Mouse (Mus musculus): ENCODE measurements around the gene Sema4f. TPM values are rescaled to one million over a fixed set of nuclear protein-coding genes. Genes with fewer than 3 reads are reported as not detected.

The Sema4f gene
- polyA plus RNA-seq, 1 experiment from 2014 or later, result 2.1 TPM

- POLR2A ChIA-PET, result interaction anchor here (1.0 to 1.1 kb wide), 2 partner anchors 15 to 106 kb away, joined by 3 to 4 read pairs; partner anchors contain the start of gene Hk2
- ATAC-seq (peak; percentile 51), DNase-seq (ENCODE audit: low read depth, low spot score) (no peak)
- in situ Hi-C loops (cut with MboI; ENCODE audit: low pct_unique_long_range_greater_than_20kb), result loop anchor here (25.0 kb wide), 1 partner anchor 767 kb away; no protein-coding TSS in a partner anchor
- CTCF ChIA-PET, result interaction anchor here (0.9 to 5.8 kb wide), 6 partner anchors 14 to 165 kb away, joined by 3 to 28 read pairs (median 4); no protein-coding TSS in a partner anchor
- H3K27me3 ChIP-seq, result no peaks in the 10 kb centered on the region
- TF ChIP-seq CTCF (IDR thresholded peaks at IDR 0.05), result no peak
Measured at GRCm38 (mm10) chr6:82879463-82880089, 60.0 kb downstream of the Sema4f start.

- POLR2A ChIA-PET, result no interaction called here
- CTCF ChIA-PET, result interaction anchor here (0.5 to 5.8 kb wide), 2 partner anchors 10 to 172 kb away, joined by 3 to 28 read pairs; no protein-coding TSS in a partner anchor
Measured at GRCm38 (mm10) chr6:82875509-82875935, 64.0 kb downstream of the Sema4f start.

GRCm38 (mm10) chr6:82872332-82872707, 67.2 kb downstream of the Sema4f start:
- no peaks in the 10 kb centered on the region for H3K27me3 ChIP-seq
- no peak for TF ChIP-seq CTCF (IDR thresholded peaks at IDR 0.05)
- in situ Hi-C loops (cut with MboI; ENCODE audit: low pct_unique_long_range_greater_than_20kb), result loop anchor here (5.0 kb wide), 1 partner anchor 135 kb away; no protein-coding TSS in a partner anchor
- ATAC-seq, result no peak
- no peak for DNase-seq (ENCODE audit: low read depth, low spot score)
- ChIA-PET CTCF (interaction anchor here (1.0 to 1.2 kb wide), 2 partner anchors 9 to 115 kb away, joined by 3 read pairs; no protein-coding TSS in a partner anchor), POLR2A (no interaction called here)

More at GRCm38 (mm10) chr6:82875509-82875935, 64.0 kb downstream of the Sema4f start:
- no peak for TF ChIP-seq CTCF (IDR thresholded peaks at IDR 0.05)
- in situ Hi-C loops (cut with MboI; ENCODE audit: low pct_unique_long_range_greater_than_20kb), result loop anchor here (25.0 kb wide), 1 partner anchor 763 kb away; no protein-coding TSS in a partner anchor
- no peak for ATAC-seq
- no peaks in the 10 kb centered on the region for H3K27me3 ChIP-seq
- DNase-seq (ENCODE audit: low read depth, low spot score), result no peak

- POLR2A ChIA-PET, result no interaction called here
- in situ Hi-C loops (cut with MboI; ENCODE audit: low pct_unique_long_range_greater_than_20kb), result loop anchor here (5.0 kb wide), 1 partner anchor 134 kb away; no protein-coding TSS in a partner anchor
- CTCF ChIA-PET, result interaction anchor here (1.0 to 1.2 kb wide), 2 partner anchors 8 to 114 kb away, joined by 3 read pairs; no protein-coding TSS in a partner anchor
- H3K27me3 ChIP-seq, result no peaks in the 10 kb centered on the region
- no peak for DNase-seq (ENCODE audit: low read depth, low spot score)
- no peak for ATAC-seq
- no peak for TF ChIP-seq CTCF (IDR thresholded peaks at IDR 0.05)
Measured at GRCm38 (mm10) chr6:82871632-82872331, 67.8 kb downstream of the Sema4f start.

- in situ Hi-C loops (cut with MboI; ENCODE audit: low pct_unique_long_range_greater_than_20kb), result no loop called here
- no peak for ATAC-seq
- ChIA-PET POLR2A (no interaction called here), CTCF (no interaction called here)
- H3K27me3 ChIP-seq, result no peaks in the 10 kb centered on the region
- TF ChIP-seq CTCF (IDR thresholded peaks at IDR 0.05), result no peak
- no peak for DNase-seq (ENCODE audit: low read depth, low spot score)
Measured at GRCm38 (mm10) chr6:82868476-82868875, 71.1 kb downstream of the Sema4f start.

GRCm38 (mm10) chr6:82863380-82863874, 76.1 kb downstream of the Sema4f start:
- ATAC-seq (peak; percentile 94), DNase-seq (ENCODE audit: low read depth, low spot score) (no peak)
- CTCF ChIA-PET, result interaction anchor here (0.6 to 5.5 kb wide), 9 partner anchors 9 to 127 kb away, joined by 3 to 28 read pairs (median 4); no protein-coding TSS in a partner anchor
- no peak for TF ChIP-seq CTCF (IDR thresholded peaks at IDR 0.05)
- no peaks in the 10 kb centered on the region for H3K27me3 ChIP-seq
- POLR2A ChIA-PET, result interaction anchor here (1.3 to 1.7 kb wide), 2 partner anchors 16 to 89 kb away, joined by 4 to 5 read pairs; partner anchors contain the start of gene Hk2
- in situ Hi-C loops (cut with MboI; ENCODE audit: low pct_unique_long_range_greater_than_20kb), result no loop called here

- in situ Hi-C loops (cut with MboI; ENCODE audit: low pct_unique_long_range_greater_than_20kb), result no loop called here
- ChIA-PET POLR2A (no interaction called here), CTCF (interaction anchor here (5.5 kb wide), 1 partner anchor 14 kb away, joined by 28 read pairs; no protein-coding TSS in a partner anchor)
- no peak for DNase-seq (ENCODE audit: low read depth, low spot score)
- ATAC-seq, result peak; percentile 22
- no peak for TF ChIP-seq CTCF (IDR thresholded peaks at IDR 0.05)
- no peaks in the 10 kb centered on the region for H3K27me3 ChIP-seq
Measured at GRCm38 (mm10) chr6:82862475-82862874, 77.1 kb downstream of the Sema4f start.

- no peaks in the 10 kb centered on the region for H3K27me3 ChIP-seq
- POLR2A ChIA-PET, result no interaction called here
- in situ Hi-C loops (cut with MboI; ENCODE audit: low pct_unique_long_range_greater_than_20kb), result no loop called here
- CTCF ChIA-PET, result no interaction called here
- TF ChIP-seq CTCF (IDR thresholded peaks at IDR 0.05), result no peak
- ATAC-seq (peak; percentile 81), DNase-seq (ENCODE audit: low read depth, low spot score) (no peak)
Measured at GRCm38 (mm10) chr6:82862042-82862441, 77.5 kb downstream of the Sema4f start.

Other genes starting within 250 kb of the Sema4f start
- 64.1 TPM for gene Pole4, start 234.4 kb downstream of the Sema4f start, polyA plus RNA-seq (2021)
- gene Hk2, start 165.3 kb downstream of the Sema4f start, polyA plus RNA-seq (2021), result 75.3 TPM
- not detected for gene M1ap, start 7.1 kb upstream of the Sema4f start, polyA plus RNA-seq (2021)
- gene Dok1, start 93.7 kb upstream of the Sema4f start, polyA plus RNA-seq (2021), result 17.9 TPM
- gene Loxl3, start 94.4 kb upstream of the Sema4f start, polyA plus RNA-seq (2021), result 2.5 TPM
- gene Aup1, start 114.8 kb upstream of the Sema4f start, polyA plus RNA-seq (2021), result 160 TPM
- gene Htra2, start 115.5 kb upstream of the Sema4f start, polyA plus RNA-seq (2021), result 63.1 TPM
- 0.51 TPM for gene Dqx1, start 118.1 kb upstream of the Sema4f start, polyA plus RNA-seq (2021)
- gene Tlx2, start 130.5 kb upstream of the Sema4f start, polyA plus RNA-seq (2021), result 0.24 TPM
- gene Pcgf1, start 138.1 kb upstream of the Sema4f start, polyA plus RNA-seq (2021), result 19.7 TPM
- gene Lbx2, start 146.6 kb upstream of the Sema4f start, polyA plus RNA-seq (2021), result 0.51 TPM
- gene Ccdc142, start 161.8 kb upstream of the Sema4f start, polyA plus RNA-seq (2021), result 3.5 TPM
- gene Gm42688, start 161.8 kb upstream of the Sema4f start, polyA plus RNA-seq (2021), result 3.7 TPM
- 93.4 TPM for gene Mrpl53, start 169.3 kb upstream of the Sema4f start, polyA plus RNA-seq (2021)
- 34.6 TPM for gene Mogs, start 175.7 kb upstream of the Sema4f start, polyA plus RNA-seq (2021)
- 95.1 TPM for gene Wbp1, start 181.8 kb upstream of the Sema4f start, polyA plus RNA-seq (2021)
- 46.4 TPM for gene Ino80b, start 185.7 kb upstream of the Sema4f start, polyA plus RNA-seq (2021)
- gene Rtkn, start 195.7 kb upstream of the Sema4f start, polyA plus RNA-seq (2021), result 16.3 TPM
- gene Wdr54, start 216.6 kb upstream of the Sema4f start, polyA plus RNA-seq (2021), result 18.9 TPM
- gene 1700003E16Rik, start 216.6 kb upstream of the Sema4f start, polyA plus RNA-seq (2021), result 5.9 TPM
- gene Dctn1, start 226.2 kb upstream of the Sema4f start, polyA plus RNA-seq (2021), result 121 TPM

Measured in Patski (cell line).